Comparison of ENCODE assay signal across 8 mouse cellular contexts in genomic region chr2:102231470-102231869, GRCm38 (mm10). TPM values are rescaled to one million over a fixed set of nuclear protein-coding genes. Genes with fewer than 3 reads are reported as not detected.
A peak's percentile ranks its signal among the peaks of the same experiment; 100 is the strongest.
DNase-seq lines count a peak whose midpoint lies in the region; ATAC-seq and TF ChIP-seq lines count a peak whose summit lies in the region.

No protein-coding gene starts in this region.

- no peak overlapping the region for H3K4me3 ChIP-seq in heart, adult 2 months
- no peak overlapping the region for H3K4me3 ChIP-seq in hindbrain, embryonic 12.5 days

- intact Hi-C loops in heart, adult 2 months (cut with DNase I), result loop anchor here (5.0 kb wide), 1 partner anchor 221 kb away; the partner anchor contains the start of gene Fjx1
- intact Hi-C loops in heart, postnatal 25 days (cut with DNase I), result no loop called here

- H3K36me3 ChIP-seq in heart, adult 2 months (ENCODE audit: control insufficient read depth, insufficient read depth, low read length), result peaks cover 3% of the 10 kb centered on the region; the same call in 1 of the 2 replicates
- H3K36me3 ChIP-seq in hindbrain, embryonic 12.5 days, result no peaks in the 10 kb centered on the region

- H3K9ac ChIP-seq in heart, adult 2 months (ENCODE audit: low read depth, low read length), result no peak overlapping the region
- H3K9ac ChIP-seq in hindbrain, embryonic 12.5 days, result no peak overlapping the region

- no peaks in the 10 kb centered on the region for H3K9me3 ChIP-seq in hindbrain, embryonic 12.5 days (replicated peaks)

- H3K27ac ChIP-seq in heart, adult 2 months, result no peak overlapping the region
- H3K27ac ChIP-seq in hindbrain, embryonic 12.5 days, result peak overlapping the region; percentile 60

- peak; percentile 71; the same call in 1 of the 2 replicates for ATAC-seq in hindbrain, embryonic 12.5 days (ENCODE audit: low FRiP score)

- no peak for TF ChIP-seq EP300 in heart, adult 2 months (IDR thresholded peaks at IDR 0.05; ENCODE audit: insufficient read depth, low read depth, low read length)

- 44% methylated on average over 5 of the region's 5 CpGs for WGBS in heart, adult 2 months
- WGBS in hindbrain, embryonic 12.5 days, result 51% methylated on average over 5 of the region's 5 CpGs

- H3K4me2 ChIP-seq in hindbrain, embryonic 12.5 days (replicated peaks), result no peak overlapping the region

- peak; percentile 7 to 24 for DNase-seq in heart, adult 2 months
- DNase-seq in heart, postnatal 25 days (ENCODE audit: low spot score), result no peak
- DNase-seq in embryo, embryonic 10.5 days (ENCODE audit: low spot score), result peak; percentile 50
- DNase-seq in neural tube, embryonic 10.5 days (ENCODE audit: extremely low spot score, low spot score), result peak; percentile 24
- DNase-seq in T-cell, adult 2 months (ENCODE audit: low spot score), result no peak
- DNase-seq in left cerebral cortex, adult 9 months (ENCODE audit: low spot score in 2 of 2), result no peak
- DNase-seq in layer of hippocampus, postnatal 25 days (ENCODE audit: extremely low spot score in 1 of 2, low spot score in 1 of 2), result no peak

- H3K79me2 ChIP-seq in heart, adult 2 months (replicated peaks; ENCODE audit: control insufficient read depth, insufficient read depth, low read length), result no peaks in the 10 kb centered on the region

- TF ChIP-seq POLR2A in heart, adult 2 months (IDR thresholded peaks at IDR 0.05; ENCODE audit: insufficient read depth, low read depth, low read length), result no peak

- H3K27me3 ChIP-seq in heart, adult 2 months (ENCODE audit: control insufficient read depth, insufficient read depth, low read length), result no peaks in the 10 kb centered on the region
- no peaks in the 10 kb centered on the region for H3K27me3 ChIP-seq in hindbrain, embryonic 12.5 days

- no peak for TF ChIP-seq CTCF in heart, adult 2 months (IDR thresholded peaks at IDR 0.05)

- peaks cover 13% of the 10 kb centered on the region for H3K4me1 ChIP-seq in heart, adult 2 months (ENCODE audit: control insufficient read depth, insufficient read depth, low read length)
- H3K4me1 ChIP-seq in hindbrain, embryonic 12.5 days, result peaks cover 12% of the 10 kb centered on the region

RNA-seq across cellular contexts. Expression of gene Ldlrad3, which starts 45.3 kb away (rescaled TPM):
- 1 to 10 TPM; 3.3 to 3.8 TPM for total RNA-seq in heart, adult 2 months (2021)
- 4.8 and 5.3 TPM in 2 replicates for polyA plus RNA-seq in heart, adult 2 months (2012; rRNA removed)
- 1 to 10 TPM; 3.8 to 4.5 TPM for total RNA-seq in heart, postnatal 25 days (2021)
- 54.9 and 58.4 TPM in 2 replicates for polyA plus RNA-seq in hindbrain, embryonic 12.5 days (2016; fragmentation: Nextera tagmentation; extraction: Ambion mirVana)
- 10 to 100 TPM in 1 of 2 experiments, 1 to 10 TPM in 1; 9.2 to 11.5 TPM for total RNA-seq in layer of hippocampus, postnatal 25 days (2021)

Comparison
In these comparisons a context has a peak if more than half of its experiments do, and no peak if none do; other contexts are left out.
1. DNase-seq: peak in heart, adult 2 months (2 of 2), embryo, embryonic 10.5 days (single experiment) and neural tube, embryonic 10.5 days (single experiment); none in heart, postnatal 25 days (single experiment), T-cell, adult 2 months (single experiment), left cerebral cortex, adult 9 months (0 of 2) and layer of hippocampus, postnatal 25 days (0 of 2).